In the genomic region with DNA sequence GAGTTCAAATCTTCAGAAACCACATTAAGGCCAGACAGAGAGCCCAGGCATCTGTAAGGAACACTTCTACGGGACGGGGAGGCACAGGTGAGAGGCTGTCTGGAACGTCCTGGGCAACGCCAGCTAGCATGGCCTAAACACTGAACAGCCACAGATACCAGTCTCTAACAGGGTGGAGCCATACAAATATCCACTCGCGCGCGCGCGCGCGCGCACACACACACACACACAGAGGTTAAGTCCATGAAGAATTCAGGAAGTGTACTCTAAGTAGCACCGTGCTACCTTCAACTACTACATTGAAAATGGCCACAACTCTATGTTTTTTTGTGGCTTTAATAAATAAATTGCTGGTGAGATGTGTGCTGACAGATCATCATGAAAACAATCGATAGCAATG, we compare ENCODE assay signal across 10 mouse cellular contexts. TPM values are rescaled to one million over a fixed set of nuclear protein-coding genes. Genes with fewer than 3 reads are reported as not detected.
DNase-seq lines count a peak whose midpoint lies in the region; ATAC-seq lines count a peak whose summit lies in the region.
"Had no signal": no experiment of that assay in that cellular context is flagged by ENCODE, and none has a peak within 500 bp of the region (broad histone marks: within the 10 kb centered on the region; RNA-seq: fewer than 3 reads in every experiment).

No protein-coding gene starts in this region.

- no peak for DNase-seq in heart, postnatal 10 days
- no peak for DNase-seq in left cerebral cortex, postnatal 14 days (ENCODE audit: low spot score in 2 of 2)
- no peak for DNase-seq in layer of hippocampus, postnatal 36 days
- DNase-seq: kidney, adult 2 months; thymus, postnatal 4 days had no signal

- no peak overlapping the region for H3K27ac ChIP-seq in heart, embryonic 13.5 days (replicated peaks)
- no peak overlapping the region for H3K27ac ChIP-seq in midbrain, embryonic 12.5 days (replicated peaks)
- no peak overlapping the region for H3K27ac ChIP-seq in midbrain, embryonic 15.5 days
- H3K27ac ChIP-seq in forebrain, embryonic 15.5 days (replicated peaks), result no peak overlapping the region
- H3K27ac ChIP-seq in neural tube, embryonic 15.5 days (replicated peaks), result no peak overlapping the region

- H3K9ac ChIP-seq in heart, embryonic 13.5 days, result peak overlapping the region; percentile 88
- no peak overlapping the region for H3K9ac ChIP-seq in midbrain, embryonic 12.5 days (replicated peaks)
- no peak overlapping the region for H3K9ac ChIP-seq in midbrain, embryonic 15.5 days
- H3K9ac ChIP-seq in forebrain, embryonic 15.5 days (replicated peaks), result no peak overlapping the region
- H3K9ac ChIP-seq in neural tube, embryonic 15.5 days (replicated peaks), result no peak overlapping the region

- intact Hi-C loops in heart, postnatal 10 days (cut with DNase I), result no loop called here
- intact Hi-C loops in left cerebral cortex, postnatal 14 days (cut with DNase I), result no loop called here

- no peaks in the 10 kb centered on the region for H3K9me3 ChIP-seq in heart, embryonic 13.5 days
- no peaks in the 10 kb centered on the region for H3K9me3 ChIP-seq in midbrain, embryonic 12.5 days
- H3K9me3 ChIP-seq in midbrain, embryonic 15.5 days, result no peaks in the 10 kb centered on the region
- no peaks in the 10 kb centered on the region for H3K9me3 ChIP-seq in forebrain, embryonic 15.5 days
- H3K9me3 ChIP-seq in neural tube, embryonic 15.5 days (replicated peaks), result no peaks in the 10 kb centered on the region

- no peaks in the 10 kb centered on the region for H3K27me3 ChIP-seq in heart, embryonic 13.5 days (replicated peaks)
- H3K27me3 ChIP-seq in midbrain, embryonic 12.5 days, result no peaks in the 10 kb centered on the region
- no peaks in the 10 kb centered on the region for H3K27me3 ChIP-seq in midbrain, embryonic 15.5 days (replicated peaks)
- H3K27me3 ChIP-seq in forebrain, embryonic 15.5 days, result no peaks in the 10 kb centered on the region
- no peaks in the 10 kb centered on the region for H3K27me3 ChIP-seq in neural tube, embryonic 15.5 days (replicated peaks)

- H3K36me3 ChIP-seq in heart, embryonic 13.5 days, result peaks cover 26% of the 10 kb centered on the region
- H3K36me3 ChIP-seq in midbrain, embryonic 12.5 days, result peaks cover 15% of the 10 kb centered on the region
- no peaks in the 10 kb centered on the region for H3K36me3 ChIP-seq in midbrain, embryonic 15.5 days (replicated peaks)
- H3K36me3 ChIP-seq in forebrain, embryonic 15.5 days, result peaks cover 5% of the 10 kb centered on the region; the same call in 1 of the 2 replicates
- H3K36me3 ChIP-seq in neural tube, embryonic 15.5 days, result peaks cover 11% of the 10 kb centered on the region

- H3K4me2 ChIP-seq in heart, embryonic 13.5 days, result peak overlapping the region; percentile 83
- H3K4me2 ChIP-seq in midbrain, embryonic 12.5 days (replicated peaks), result peak overlapping the region; percentile 64
- H3K4me2 ChIP-seq in midbrain, embryonic 15.5 days, result no peak overlapping the region
- 0 out of 2 replicates have a peak overlapping the region, but pooled peaks have one; percentile 63 for H3K4me2 ChIP-seq in forebrain, embryonic 15.5 days (replicated peaks)
- H3K4me2 ChIP-seq in neural tube, embryonic 15.5 days, result 0 out of 2 replicates have a peak overlapping the region, but pooled peaks have one; percentile 74

- 90% methylated on average over 15 of the region's 15 CpGs for WGBS in heart, embryonic 13.5 days
- WGBS in midbrain, embryonic 12.5 days, result 95% methylated on average over 15 of the region's 15 CpGs
- 97% methylated on average over 15 of the region's 15 CpGs for WGBS in midbrain, embryonic 15.5 days
- 92% methylated on average over 15 of the region's 15 CpGs for WGBS in forebrain, embryonic 15.5 days
- WGBS in neural tube, embryonic 15.5 days, result 95% methylated on average over 15 of the region's 15 CpGs

- H3K4me1 ChIP-seq in heart, embryonic 13.5 days, result peaks cover 24% of the 10 kb centered on the region
- H3K4me1 ChIP-seq in midbrain, embryonic 12.5 days, result peaks cover 24% of the 10 kb centered on the region
- H3K4me1 ChIP-seq in midbrain, embryonic 15.5 days, result peaks cover 22% of the 10 kb centered on the region
- H3K4me1 ChIP-seq in forebrain, embryonic 15.5 days, result peaks cover 25% of the 10 kb centered on the region
- peaks cover 24% of the 10 kb centered on the region for H3K4me1 ChIP-seq in neural tube, embryonic 15.5 days

- ATAC-seq in heart, embryonic 13.5 days (ENCODE audit: extremely low read depth, insufficient number of reproducible peaks, low FRiP score, low TSS enrichment), result no peak
- ATAC-seq in midbrain, embryonic 12.5 days (ENCODE audit: low FRiP score, low read depth), result no peak
- no peak for ATAC-seq in midbrain, embryonic 15.5 days (replicated peaks)
- no peak for ATAC-seq in forebrain, embryonic 15.5 days (replicated peaks)
- no peak for ATAC-seq in neural tube, embryonic 15.5 days (ENCODE audit: low FRiP score)

- H3K4me3 ChIP-seq in heart, embryonic 13.5 days, result peak overlapping the region; percentile 82; the same call in 1 of the 2 replicates
- H3K4me3 ChIP-seq in midbrain, embryonic 12.5 days, result no peak overlapping the region
- H3K4me3 ChIP-seq in midbrain, embryonic 15.5 days, result no peak overlapping the region
- no peak overlapping the region for H3K4me3 ChIP-seq in forebrain, embryonic 15.5 days
- H3K4me3 ChIP-seq in neural tube, embryonic 15.5 days (replicated peaks), result 0 out of 2 replicates have a peak overlapping the region, but pooled peaks have one; percentile 78

RNA-seq across cellular contexts. Expression of a gene that starts 1.7 kb away (rescaled TPM):
- polyA plus RNA-seq in heart, embryonic 13.5 days (2015; fragmentation: Nextera tagmentation; extraction: Ambion mirVana), result 3.2 and 3.8 TPM in 2 replicates
- 1 to 10 TPM; 2.3 to 2.4 TPM for total RNA-seq in heart, postnatal 10 days (2021)
- polyA plus RNA-seq in midbrain, embryonic 12.5 days (2016; fragmentation: Nextera tagmentation; extraction: Ambion mirVana), result 8.8 and 9.5 TPM in 2 replicates
- 2.8 and 3.0 TPM in 2 replicates for polyA plus RNA-seq in midbrain, embryonic 15.5 days (2015; fragmentation: Nextera tagmentation; extraction: Ambion mirVana)
- polyA plus RNA-seq in forebrain, embryonic 15.5 days (2015; fragmentation: Nextera tagmentation; extraction: Ambion mirVana), result 4.4 and 4.5 TPM in 2 replicates
- polyA plus RNA-seq in neural tube, embryonic 15.5 days (2015; fragmentation: Nextera tagmentation; extraction: Ambion mirVana), result 2.1 and 2.8 TPM in 2 replicates
- total RNA-seq in left cerebral cortex, postnatal 14 days (2021), result 1 to 10 TPM; 1.7 to 2.2 TPM
- total RNA-seq in layer of hippocampus, postnatal 36 days (2021), result 1 to 10 TPM; 3.5 to 4.1 TPM

RNA-seq across cellular contexts. Expression of a gene that starts 49.7 kb away (rescaled TPM):
- 144 and 149 TPM in 2 replicates for polyA plus RNA-seq in heart, embryonic 13.5 days (2015; fragmentation: Nextera tagmentation; extraction: Ambion mirVana)
- 10 to 100 TPM; 73.4 to 85.2 TPM for total RNA-seq in heart, postnatal 10 days (2021)
- polyA plus RNA-seq in midbrain, embryonic 12.5 days (2016; fragmentation: Nextera tagmentation; extraction: Ambion mirVana), result 298 and 327 TPM in 2 replicates
- polyA plus RNA-seq in midbrain, embryonic 15.5 days (2015; fragmentation: Nextera tagmentation; extraction: Ambion mirVana), result 376 and 397 TPM in 2 replicates
- polyA plus RNA-seq in forebrain, embryonic 15.5 days (2015; fragmentation: Nextera tagmentation; extraction: Ambion mirVana), result 314 and 348 TPM in 2 replicates
- polyA plus RNA-seq in neural tube, embryonic 15.5 days (2015; fragmentation: Nextera tagmentation; extraction: Ambion mirVana), result 342 and 377 TPM in 2 replicates
- 100 to 1,000 TPM; 303 TPM for total RNA-seq in left cerebral cortex, postnatal 14 days (2021)
- total RNA-seq in layer of hippocampus, postnatal 36 days (2021), result 100 to 1,000 TPM; 264 to 282 TPM

Comparison
In these comparisons a context has a peak if more than half of its experiments do, and no peak if none do; other contexts are left out.
1. H3K4me3 ChIP-seq: peak in heart, embryonic 13.5 days (single experiment) and neural tube, embryonic 15.5 days (single experiment); none in midbrain, embryonic 12.5 days (single experiment), midbrain, embryonic 15.5 days (single experiment) and forebrain, embryonic 15.5 days (single experiment).